19 mouse cellular contexts compared by ENCODE assay signal in the genomic region with DNA sequence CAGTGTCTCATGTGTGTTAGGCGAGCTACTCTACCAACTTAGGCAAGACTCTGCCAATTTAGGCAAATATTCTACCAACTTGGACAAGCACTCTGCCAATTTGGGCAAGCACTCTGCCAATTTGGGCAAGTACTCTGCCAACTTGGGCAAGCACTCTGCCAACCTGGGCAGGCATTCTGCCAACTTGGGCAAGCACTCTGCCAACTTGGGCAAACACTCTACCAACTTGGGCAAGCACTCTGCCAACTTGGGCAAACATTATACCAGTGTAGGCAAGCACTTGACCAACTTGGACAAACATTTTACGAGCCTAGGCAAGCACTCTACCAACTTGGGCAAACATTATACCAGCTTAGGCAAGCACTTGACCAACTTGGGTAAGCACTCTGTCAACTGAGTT. TPM values are rescaled to one million over a fixed set of nuclear protein-coding genes. Genes with fewer than 3 reads are reported as not detected.
DNase-seq lines count a peak whose midpoint lies in the region; ATAC-seq and TF ChIP-seq lines count a peak whose summit lies in the region.
"Had no signal": no experiment of that assay in that cellular context is flagged by ENCODE, and none has a peak within 500 bp of the region (broad histone marks: within the 10 kb centered on the region; RNA-seq: fewer than 3 reads in every experiment).

No protein-coding gene starts in this region.

- peak; percentile 78 for DNase-seq in kidney, adult 11 months
- DNase-seq in kidney, adult 9 months = peak; percentile 91
- no peak for DNase-seq in kidney, postnatal 14 days
- DNase-seq in liver, adult 2 months (ENCODE audit: extremely low read depth, low read depth, low spot score) = peak; percentile 66
- DNase-seq: adrenal gland, postnatal 25 days; cerebellum, adult 18-20 months; cerebellum, adult 9-11 months; cerebellum, postnatal 36 days; gastrocnemius, postnatal 10 days; heart, adult 18-20 months; heart, postnatal 10 days; heart, postnatal 4 days had no signal

- no peaks in the 10 kb centered on the region for H3K4me1 ChIP-seq in kidney, embryonic 14.5 days (ENCODE audit: control insufficient read depth, insufficient read depth, low read length)
- no peaks in the 10 kb centered on the region for H3K4me1 ChIP-seq in liver, adult 2 months (ENCODE audit: control insufficient read depth, insufficient read depth, low read length)
- H3K4me1 ChIP-seq in liver, embryonic 12.5 days = peaks cover 9% of the 10 kb centered on the region

- no peak for ATAC-seq in kidney, embryonic 14.5 days (ENCODE audit: low FRiP score, low TSS enrichment)
- no peak for ATAC-seq in liver, embryonic 12.5 days
- ATAC-seq: forebrain, embryonic 16.5 days had no signal

- H3K4me3 ChIP-seq in kidney, embryonic 14.5 days (ENCODE audit: low read length) = no peak overlapping the region
- no peak overlapping the region for H3K4me3 ChIP-seq in liver, adult 2 months (ENCODE audit: insufficient read depth, low read depth, low read length)
- no peak overlapping the region for H3K4me3 ChIP-seq in liver, embryonic 12.5 days
- H3K4me3 ChIP-seq: embryonic facial prominence, embryonic 13.5 days; forebrain, embryonic 12.5 days; heart, embryonic 10.5 days; hindbrain, embryonic 12.5 days had no signal

- no peak overlapping the region for H3K27ac ChIP-seq in kidney, embryonic 14.5 days (ENCODE audit: low read depth, low read length)
- H3K27ac ChIP-seq in liver, adult 2 months (replicated peaks; ENCODE audit: insufficient read depth, low read depth, low read length) = no peak overlapping the region
- H3K27ac ChIP-seq in liver, embryonic 12.5 days = no peak overlapping the region
- H3K27ac ChIP-seq: embryonic facial prominence, embryonic 13.5 days; forebrain, embryonic 12.5 days; heart, embryonic 10.5 days; hindbrain, embryonic 12.5 days had no signal

- no peak overlapping the region for H3K9ac ChIP-seq in kidney, embryonic 14.5 days (ENCODE audit: low read depth, low read length)
- H3K9ac ChIP-seq in liver, adult 2 months (ENCODE audit: low read depth, low read length) = no peak overlapping the region
- H3K9ac ChIP-seq in liver, embryonic 12.5 days = no peak overlapping the region
- H3K9ac ChIP-seq: embryonic facial prominence, embryonic 13.5 days; forebrain, embryonic 12.5 days; hindbrain, embryonic 12.5 days had no signal

- H3K4me2 ChIP-seq in kidney, embryonic 14.5 days (replicated peaks; ENCODE audit: low read depth, low read length) = no peak overlapping the region
- no peak overlapping the region for H3K4me2 ChIP-seq in liver, embryonic 12.5 days
- H3K4me2 ChIP-seq: embryonic facial prominence, embryonic 13.5 days; forebrain, embryonic 12.5 days; hindbrain, embryonic 12.5 days had no signal

- H3K36me3 ChIP-seq in kidney, embryonic 14.5 days (ENCODE audit: control insufficient read depth, insufficient read depth, low read length) = no peaks in the 10 kb centered on the region
- no peaks in the 10 kb centered on the region for H3K36me3 ChIP-seq in liver, adult 2 months (ENCODE audit: control insufficient read depth, insufficient read depth, low read length)
- no peaks in the 10 kb centered on the region for H3K36me3 ChIP-seq in liver, embryonic 12.5 days
- H3K36me3 ChIP-seq: heart, embryonic 10.5 days had no signal

- TF ChIP-seq POLR2A in liver, adult 2 months (IDR thresholded peaks at IDR 0.05; ENCODE audit: extremely low read depth, insufficient read depth, low read length) = no peak

- no peaks in the 10 kb centered on the region for H3K79me2 ChIP-seq in liver, adult 2 months (ENCODE audit: control insufficient read depth, insufficient read depth, low read length)

- no peaks in the 10 kb centered on the region for H3K9me3 ChIP-seq in kidney, embryonic 14.5 days (ENCODE audit: control insufficient read depth, low read length)
- no peaks in the 10 kb centered on the region for H3K9me3 ChIP-seq in liver, embryonic 12.5 days (replicated peaks)
- H3K9me3 ChIP-seq: embryonic facial prominence, embryonic 13.5 days; heart, embryonic 10.5 days had no signal

- TF ChIP-seq CTCF in liver, adult 2 months (IDR thresholded peaks at IDR 0.05; ENCODE audit: low read depth, low read length) = no peak

- H3K27me3 ChIP-seq in kidney, embryonic 14.5 days (ENCODE audit: control insufficient read depth, insufficient read depth, low read length) = no peaks in the 10 kb centered on the region
- H3K27me3 ChIP-seq in liver, adult 2 months (ENCODE audit: control insufficient read depth, insufficient read depth, low read length) = peaks cover 10% of the 10 kb centered on the region; the same call in 1 of the 2 replicates
- H3K27me3 ChIP-seq in liver, embryonic 12.5 days (replicated peaks) = peaks cover 8% of the 10 kb centered on the region; the same call in 1 of the 2 replicates
- H3K27me3 ChIP-seq: embryonic facial prominence, embryonic 13.5 days had no signal

- 89% methylated on average over 2 of the region's 2 CpGs for WGBS in kidney, embryonic 14.5 days
- WGBS in liver, adult 2 months = 21% methylated on average over 2 of the region's 2 CpGs
- WGBS in liver, embryonic 12.5 days (ENCODE audit: insufficient replicate concordance) = 59% methylated on average over 2 of the region's 2 CpGs

RNA-seq across cellular contexts. Expression of gene Rtl6, which starts 3.9 kb away (rescaled TPM):
- polyA plus RNA-seq in kidney, embryonic 14.5 days (2014; fragmentation: Nextera tagmentation; extraction: Ambion mirVana) = 5.7 and 9.5 TPM in 2 replicates
- 0.09 and 0.20 TPM in 2 replicates for total RNA-seq in liver, adult 2 months (2014; rRNA removed)
- polyA plus RNA-seq in liver, adult 2 months (2012; rRNA removed) = 0.13 and 0.19 TPM in 2 replicates
- polyA plus RNA-seq in liver, embryonic 12.5 days (2016; fragmentation: Nextera tagmentation; extraction: Ambion mirVana) = 2.1 and 2.6 TPM in 2 replicates
